8 mouse cellular contexts compared by ENCODE assay signal in genomic region chr4:46569671-46570070, GRCm38 (mm10). TPM values are rescaled to one million over a fixed set of nuclear protein-coding genes. Genes with fewer than 3 reads are reported as not detected.
A peak's percentile ranks its signal among the peaks of the same experiment; 100 is the strongest.
DNase-seq lines count a peak whose midpoint lies in the region; ATAC-seq and TF ChIP-seq lines count a peak whose summit lies in the region.

No protein-coding gene starts in this region.

- H3K27me3 ChIP-seq in stomach, embryonic 16.5 days (ENCODE audit: control insufficient read depth, insufficient read depth, low read length) = no peaks in the 10 kb centered on the region
- H3K27me3 ChIP-seq in stomach, postnatal 0 days (ENCODE audit: control insufficient read depth, insufficient read depth, low read length) = no peaks in the 10 kb centered on the region

- H3K9ac ChIP-seq in stomach, embryonic 16.5 days (ENCODE audit: low read length) = no peak overlapping the region
- H3K9ac ChIP-seq in stomach, postnatal 0 days (ENCODE audit: low read length) = no peak overlapping the region

- no peak overlapping the region for H3K4me3 ChIP-seq in stomach, embryonic 16.5 days (replicated peaks; ENCODE audit: low read length)
- H3K4me3 ChIP-seq in stomach, postnatal 0 days (ENCODE audit: low read depth, low read length) = no peak overlapping the region

- no peak overlapping the region for H3K4me2 ChIP-seq in stomach, embryonic 16.5 days (ENCODE audit: low read depth, low read length)
- H3K4me2 ChIP-seq in stomach, postnatal 0 days (replicated peaks; ENCODE audit: low read depth) = no peak overlapping the region

- TF ChIP-seq EP300 in stomach, postnatal 0 days (optimal IDR thresholded peaks at IDR 0.05) = no peak

- H3K36me3 ChIP-seq in stomach, embryonic 16.5 days (ENCODE audit: control insufficient read depth, insufficient read depth, low read length) = no peaks in the 10 kb centered on the region
- H3K36me3 ChIP-seq in stomach, postnatal 0 days (ENCODE audit: control insufficient read depth, insufficient read depth, low read length) = no peaks in the 10 kb centered on the region

- 0 out of 2 replicates have a peak, but pooled peaks cover under 1% of the 10 kb centered on the region for H3K9me3 ChIP-seq in stomach, embryonic 16.5 days (replicated peaks; ENCODE audit: control insufficient read depth, low read length)
- H3K9me3 ChIP-seq in stomach, postnatal 0 days (ENCODE audit: control insufficient read depth, low read length) = no peaks in the 10 kb centered on the region

- H3K4me1 ChIP-seq in stomach, embryonic 16.5 days (ENCODE audit: control insufficient read depth, insufficient read depth, low read length) = no peaks in the 10 kb centered on the region
- no peaks in the 10 kb centered on the region for H3K4me1 ChIP-seq in stomach, postnatal 0 days (replicated peaks; ENCODE audit: control insufficient read depth, insufficient read depth)

- 51% methylated on average over 5 of the region's 5 CpGs for WGBS in stomach, embryonic 16.5 days
- WGBS in stomach, postnatal 0 days = 58% methylated on average over 5 of the region's 5 CpGs

- ATAC-seq in stomach, embryonic 16.5 days (ENCODE audit: insufficient read depth, low FRiP score) = peak; percentile 31; the same call in 1 of the 2 replicates
- no peak for ATAC-seq in stomach, postnatal 0 days (ENCODE audit: low FRiP score, low TSS enrichment)
- ATAC-seq in megakaryocyte-erythroid progenitor cell, adult 5-6 weeks (replicated peaks; ENCODE audit: low FRiP score, low TSS enrichment, poor library complexity, severe bottlenecking) = no peak

- no peak overlapping the region for H3K27ac ChIP-seq in stomach, embryonic 16.5 days (ENCODE audit: low read length)
- H3K27ac ChIP-seq in stomach, postnatal 0 days (replicated peaks) = no peak overlapping the region

- TF ChIP-seq CTCF in stomach, postnatal 0 days (IDR thresholded peaks at IDR 0.05; ENCODE audit: low read depth) = no peak

- no peak for DNase-seq in stomach, postnatal 0 days (ENCODE audit: low spot score)
- DNase-seq in embryo, embryonic 10.5 days (ENCODE audit: low spot score) = peak; percentile 45
- peak; percentile 63 for DNase-seq in layer of hippocampus, adult 9-11 months
- peak; percentile 67 for DNase-seq in testis, postnatal 10 days (ENCODE audit: low spot score)
- DNase-seq in lung, postnatal 25 days (ENCODE audit: low spot score) = no peak
- no peak for DNase-seq in lung, postnatal 36 days

RNA-seq across cellular contexts. Expression of gene Coro2a, which starts 32.3 kb away (rescaled TPM):
- 26.4 and 27.1 TPM in 2 replicates for polyA plus RNA-seq in stomach, embryonic 16.5 days (2015; fragmentation: Nextera tagmentation; extraction: Ambion mirVana)
- polyA plus RNA-seq in stomach, postnatal 0 days (2015; fragmentation: Nextera tagmentation; extraction: Ambion mirVana) = 16.7 and 17.2 TPM in 2 replicates
- 9.8 and 18.9 TPM in 2 replicates for total RNA-seq in megakaryocyte-erythroid progenitor cell, adult 5-6 weeks (2014; fragmentation: Nextera tagmentation)
- 1.6 and 7.3 TPM in 2 replicates for total RNA-seq in megakaryocyte-erythroid progenitor cell, adult 5-6 weeks (2017)

RNA-seq across cellular contexts. Expression of gene Trim14, which starts 33.7 kb away (rescaled TPM):
- 4.4 and 5.7 TPM in 2 replicates for polyA plus RNA-seq in stomach, embryonic 16.5 days (2015; fragmentation: Nextera tagmentation; extraction: Ambion mirVana)
- 4.0 and 4.5 TPM in 2 replicates for polyA plus RNA-seq in stomach, postnatal 0 days (2015; fragmentation: Nextera tagmentation; extraction: Ambion mirVana)
- 8.5 and 13.1 TPM in 2 replicates for total RNA-seq in megakaryocyte-erythroid progenitor cell, adult 5-6 weeks (2014; fragmentation: Nextera tagmentation)
- 7.3 and 8.1 TPM in 2 replicates for total RNA-seq in megakaryocyte-erythroid progenitor cell, adult 5-6 weeks (2017)

Comparison
In these comparisons a context has a peak if more than half of its experiments do, and no peak if none do; other contexts are left out.
1. DNase-seq: peak in embryo, embryonic 10.5 days (single experiment), layer of hippocampus, adult 9-11 months (single experiment) and testis, postnatal 10 days (single experiment); none in stomach, postnatal 0 days (single experiment), lung, postnatal 25 days (single experiment) and lung, postnatal 36 days (single experiment).